In the genomic region with DNA sequence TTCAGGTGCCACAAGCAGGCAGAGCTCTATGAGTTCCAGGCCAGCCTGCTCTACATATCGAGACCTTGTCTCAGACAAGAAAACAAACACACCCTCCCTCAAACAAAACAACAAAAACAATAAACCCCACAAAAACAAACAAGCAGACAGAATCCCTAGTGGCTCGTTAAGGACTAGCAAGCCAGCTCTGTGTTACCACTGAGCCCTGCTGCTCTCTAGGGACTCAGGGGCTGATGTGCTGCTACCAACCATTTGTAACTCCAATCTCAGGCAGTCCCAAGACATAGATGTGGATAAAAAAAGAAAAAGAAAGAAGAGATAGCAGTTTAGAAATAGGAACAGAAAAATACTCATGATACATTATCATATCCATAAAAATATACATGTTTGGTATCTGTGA, we compare ENCODE assay signal across 25 mouse cellular contexts. TPM values are rescaled to one million over a fixed set of nuclear protein-coding genes. Genes with fewer than 3 reads are reported as not detected.
DNase-seq lines count a peak whose midpoint lies in the region; ATAC-seq and TF ChIP-seq lines count a peak whose summit lies in the region.
"Had no signal": no experiment of that assay in that cellular context is flagged by ENCODE, and none has a peak within 500 bp of the region (broad histone marks: within the 10 kb centered on the region; RNA-seq: fewer than 3 reads in every experiment).

No protein-coding gene starts in this region.

- peak; percentile 53 for DNase-seq in embryonic facial prominence, embryonic 14.5 days (ENCODE audit: low spot score)
- no peak for DNase-seq in embryonic facial prominence, embryonic 10.5 days (ENCODE audit: low spot score)
- DNase-seq in hindbrain, postnatal 0 days (ENCODE audit: low spot score) = no peak
- no peak for DNase-seq in layer of hippocampus, adult 2 months (ENCODE audit: low spot score in 2 of 2)
- DNase-seq in layer of hippocampus, adult 8-10 months (ENCODE audit: low spot score in 2 of 2) = no peak
- peak; percentile 14 for DNase-seq in testis, postnatal 10 days (ENCODE audit: low spot score)
- no peak for DNase-seq in testis, postnatal 14 days (ENCODE audit: low spot score)
- DNase-seq: adrenal gland, adult 8-10 months; adrenal gland, postnatal 14 days; adrenal gland, postnatal 36 days; B cell, adult 2 months; cerebellum, adult 11-12 months; cerebellum, adult 2 months; cerebellum, adult 9-10 months; cerebellum, postnatal 10 days; cerebellum, postnatal 25 days had no signal

- TF ChIP-seq CTCF in hindbrain, postnatal 0 days (IDR thresholded peaks at IDR 0.05; ENCODE audit: low read depth) = 0 out of 2 replicates have a peak, but pooled peaks have one; percentile 1
- peak; percentile 26; the same call in 1 of the 2 replicates for TF ChIP-seq CTCF in layer of hippocampus, adult 2 months (conservative IDR thresholded peaks at IDR 0.05)

- no peak overlapping the region for H3K4me2 ChIP-seq in embryonic facial prominence, embryonic 14.5 days (ENCODE audit: low read depth, low read length)
- no peak overlapping the region for H3K4me2 ChIP-seq in hindbrain, postnatal 0 days (ENCODE audit: low read depth, low read length)
- no peak overlapping the region for H3K4me2 ChIP-seq in hindbrain, embryonic 16.5 days (ENCODE audit: low read length)
- H3K4me2 ChIP-seq: embryonic facial prominence, embryonic 13.5 days; forebrain, embryonic 13.5 days; forebrain, embryonic 15.5 days had no signal

- H3K27me3 ChIP-seq in embryonic facial prominence, embryonic 14.5 days (replicated peaks; ENCODE audit: control insufficient read depth, insufficient read depth, low read length) = no peaks in the 10 kb centered on the region
- no peaks in the 10 kb centered on the region for H3K27me3 ChIP-seq in embryonic facial prominence, embryonic 10.5 days (replicated peaks; ENCODE audit: low read depth, poor library complexity, severe bottlenecking)
- H3K27me3 ChIP-seq in hindbrain, postnatal 0 days (ENCODE audit: insufficient read depth, low read length) = no peaks in the 10 kb centered on the region
- no peaks in the 10 kb centered on the region for H3K27me3 ChIP-seq in hindbrain, embryonic 16.5 days (replicated peaks; ENCODE audit: control insufficient read depth, insufficient read depth, low read length)
- H3K27me3 ChIP-seq: CH12.LX; embryonic facial prominence, embryonic 13.5 days; forebrain, embryonic 13.5 days; forebrain, embryonic 15.5 days; Patski had no signal

- H3K36me3 ChIP-seq in embryonic facial prominence, embryonic 14.5 days (ENCODE audit: control insufficient read depth, insufficient read depth, low read length) = peaks cover 14% of the 10 kb centered on the region; the same call in 1 of the 2 replicates
- peaks cover 9% of the 10 kb centered on the region; the same call in 1 of the 2 replicates for H3K36me3 ChIP-seq in embryonic facial prominence, embryonic 10.5 days (replicated peaks)
- H3K36me3 ChIP-seq in hindbrain, postnatal 0 days (ENCODE audit: insufficient read depth, low read length) = no peaks in the 10 kb centered on the region
- no peaks in the 10 kb centered on the region for H3K36me3 ChIP-seq in hindbrain, embryonic 16.5 days (ENCODE audit: control insufficient read depth, insufficient read depth, low read length)
- H3K36me3 ChIP-seq: G1E had no signal

- H3K4me1 ChIP-seq in embryonic facial prominence, embryonic 14.5 days (ENCODE audit: control insufficient read depth, insufficient read depth, low read length) = no peaks in the 10 kb centered on the region
- no peaks in the 10 kb centered on the region for H3K4me1 ChIP-seq in embryonic facial prominence, embryonic 10.5 days
- no peaks in the 10 kb centered on the region for H3K4me1 ChIP-seq in hindbrain, postnatal 0 days (ENCODE audit: insufficient read depth, low read length)
- H3K4me1 ChIP-seq in hindbrain, embryonic 16.5 days (ENCODE audit: control insufficient read depth, insufficient read depth, low read depth, low read length) = no peaks in the 10 kb centered on the region
- H3K4me1 ChIP-seq: forebrain, embryonic 13.5 days; forebrain, embryonic 15.5 days had no signal

- no peaks in the 10 kb centered on the region for H3K9me3 ChIP-seq in embryonic facial prominence, embryonic 14.5 days (ENCODE audit: control insufficient read depth, low read length)
- H3K9me3 ChIP-seq in embryonic facial prominence, embryonic 10.5 days = no peaks in the 10 kb centered on the region
- H3K9me3 ChIP-seq in hindbrain, postnatal 0 days (ENCODE audit: low read length) = no peaks in the 10 kb centered on the region
- H3K9me3 ChIP-seq in hindbrain, embryonic 16.5 days (ENCODE audit: control insufficient read depth, low read length) = no peaks in the 10 kb centered on the region
- H3K9me3 ChIP-seq: embryonic facial prominence, embryonic 13.5 days; forebrain, embryonic 13.5 days; forebrain, embryonic 15.5 days had no signal

- 51% methylated on average over 2 of the region's 2 CpGs for WGBS in embryonic facial prominence, embryonic 14.5 days
- 65% methylated on average over 2 of the region's 2 CpGs for WGBS in embryonic facial prominence, embryonic 10.5 days
- 59% methylated on average over 2 of the region's 2 CpGs for WGBS in hindbrain, postnatal 0 days
- 55% methylated on average over 2 of the region's 2 CpGs for WGBS in hindbrain, embryonic 16.5 days

- no peak overlapping the region for H3K4me3 ChIP-seq in embryonic facial prominence, embryonic 14.5 days (ENCODE audit: low read depth, low read length)
- no peak overlapping the region for H3K4me3 ChIP-seq in embryonic facial prominence, embryonic 10.5 days
- H3K4me3 ChIP-seq in hindbrain, postnatal 0 days (ENCODE audit: low read length) = no peak overlapping the region
- H3K4me3 ChIP-seq in hindbrain, embryonic 16.5 days (ENCODE audit: low read length) = no peak overlapping the region
- H3K4me3 ChIP-seq in layer of hippocampus, adult 2 months = no peak overlapping the region
- H3K4me3 ChIP-seq: embryonic facial prominence, embryonic 13.5 days; forebrain, embryonic 13.5 days; forebrain, embryonic 15.5 days had no signal

- no peak overlapping the region for H3K27ac ChIP-seq in embryonic facial prominence, embryonic 14.5 days (replicated peaks; ENCODE audit: low read depth, low read length)
- H3K27ac ChIP-seq in embryonic facial prominence, embryonic 10.5 days (replicated peaks) = no peak overlapping the region
- H3K27ac ChIP-seq in hindbrain, postnatal 0 days = no peak overlapping the region
- no peak overlapping the region for H3K27ac ChIP-seq in hindbrain, embryonic 16.5 days (ENCODE audit: low read depth, low read length)
- H3K27ac ChIP-seq in layer of hippocampus, adult 2 months = 0 out of 2 replicates have a peak overlapping the region, but pooled peaks have one; percentile 1
- H3K27ac ChIP-seq: embryonic facial prominence, embryonic 13.5 days; forebrain, embryonic 13.5 days; forebrain, embryonic 15.5 days had no signal

- no peak overlapping the region for H3K9ac ChIP-seq in embryonic facial prominence, embryonic 14.5 days (ENCODE audit: low read depth, low read length)
- H3K9ac ChIP-seq in hindbrain, postnatal 0 days (replicated peaks; ENCODE audit: low read length) = no peak overlapping the region
- no peak overlapping the region for H3K9ac ChIP-seq in hindbrain, embryonic 16.5 days (ENCODE audit: low read depth, low read length)
- H3K9ac ChIP-seq: embryonic facial prominence, embryonic 13.5 days; forebrain, embryonic 13.5 days; forebrain, embryonic 15.5 days had no signal

- peak; percentile 62; the same call in 1 of the 2 replicates for ATAC-seq in embryonic facial prominence, embryonic 14.5 days (ENCODE audit: low read depth)
- no peak for ATAC-seq in hindbrain, postnatal 0 days
- no peak for ATAC-seq in hindbrain, embryonic 16.5 days
- ATAC-seq: activated CD4-positive, CD25-positive, alpha-beta regulatory T cell, adult 4 months; CD4-positive, CD25-positive, alpha-beta regulatory T cell, adult 4 months; forebrain, embryonic 13.5 days; Patski had no signal

RNA-seq across cellular contexts. Expression of a gene that starts 52.1 kb away (rescaled TPM):
- 32.8 and 33.8 TPM in 2 replicates for polyA plus RNA-seq in embryonic facial prominence, embryonic 14.5 days (2014; fragmentation: Nextera tagmentation; extraction: Ambion mirVana)
- polyA plus RNA-seq in embryonic facial prominence, embryonic 10.5 days (2016; fragmentation: Nextera tagmentation; extraction: Ambion mirVana) = 19.4 and 22.3 TPM in 2 replicates
- 46.5 and 51.0 TPM in 2 replicates for total RNA-seq in hindbrain, postnatal 0 days (2014; rRNA removed)
- polyA plus RNA-seq in hindbrain, postnatal 0 days (2015; fragmentation: Nextera tagmentation; extraction: Ambion mirVana) = 17.7 and 18.1 TPM in 2 replicates
- polyA plus RNA-seq in hindbrain, embryonic 16.5 days (2015; fragmentation: Nextera tagmentation; extraction: Ambion mirVana) = 17.7 and 19.4 TPM in 2 replicates
- 10 to 100 TPM; 92.9 to 94.1 TPM for total RNA-seq in layer of hippocampus, adult 2 months (2021)
- total RNA-seq in layer of hippocampus, adult 8-10 months (2022) = 10 to 100 TPM; 78.0 to 94.1 (median 85.5) TPM
- polyA plus RNA-seq: G1E had no signal

Comparison
In these comparisons a context has a peak if more than half of its experiments do, and no peak if none do; other contexts are left out.
1. DNase-seq: peak in embryonic facial prominence, embryonic 14.5 days (single experiment) and testis, postnatal 10 days (single experiment); none in embryonic facial prominence, embryonic 10.5 days (single experiment), hindbrain, postnatal 0 days (single experiment), layer of hippocampus, adult 2 months (0 of 2), layer of hippocampus, adult 8-10 months (0 of 2) and testis, postnatal 14 days (single experiment).